Mouse (Mus musculus) ES-CJ7 (cell line): ENCODE results near the gene Pts.

Experiments used
- DNase-seq: peaks from one replicate; pipeline ENCODE4 v3.0.0; 2011; ENCODE audit warnings: low read depth, low spot score

Gene Pts

GRCm38 (mm10) chr9:50530890-50531289 is 2.4 kb upstream of the Pts start:
- DNase-seq, result peak; percentile 57

GRCm38 (mm10) chr9:50527860-50528259 is 664 bp downstream of the Pts start:
- no peak for DNase-seq

DNA sequence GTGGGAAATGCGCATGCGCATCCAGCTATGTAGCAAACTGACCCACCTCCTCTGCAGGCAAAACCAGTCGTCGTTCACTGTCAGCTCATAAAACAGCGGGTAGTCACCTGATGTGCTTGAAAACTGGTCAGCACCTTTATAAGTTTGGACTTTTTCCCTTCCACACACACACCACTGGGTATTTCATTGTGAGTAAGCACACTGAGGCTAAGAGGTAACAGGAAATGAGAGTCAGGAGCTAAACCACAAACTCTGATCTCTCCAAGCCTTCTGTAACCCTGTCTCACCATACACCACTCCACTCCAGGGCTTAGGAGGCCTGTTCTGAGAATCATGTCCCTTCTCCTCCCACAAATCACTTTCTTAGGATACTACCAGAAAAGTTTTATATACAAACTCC is 2.9 kb downstream of the Pts start:
- DNase-seq, result no peak

- DNase-seq, result no peak
Measured at GRCm38 (mm10) chr9:50524936-50525335, 3.6 kb downstream of the Pts start.

- no peak for DNase-seq
Measured at GRCm38 (mm10) chr9:50522574-50522973, 6.0 kb downstream of the Pts start.

- no peak for DNase-seq
Measured at GRCm38 (mm10) chr9:50521562-50521961, 7.0 kb downstream of the Pts start.

DNA sequence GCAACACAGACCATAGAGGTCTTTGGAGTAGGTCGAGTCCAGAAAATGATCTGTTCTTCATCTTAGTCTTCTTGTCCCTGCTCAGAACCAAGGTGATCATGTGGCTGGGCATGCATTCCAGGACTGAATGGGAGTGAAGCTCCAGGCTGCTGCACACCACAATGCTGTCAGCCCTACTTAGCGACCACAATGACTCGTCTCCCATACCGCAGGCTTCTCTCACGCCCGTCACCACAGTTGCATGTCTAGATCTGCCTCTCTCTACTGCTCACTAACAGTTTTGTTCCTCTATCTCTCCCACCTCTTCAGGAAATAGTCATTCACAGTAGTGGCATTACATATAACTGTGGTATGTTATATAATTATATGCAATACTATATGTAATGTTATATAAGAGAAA is 7.8 kb downstream of the Pts start:
- no peak for DNase-seq

- DNase-seq, result peak; percentile 83
Measured at GRCm38 (mm10) chr9:50518781-50519180, 9.7 kb downstream of the Pts start.

GRCm38 (mm10) chr9:50515462-50515861 is 13.1 kb downstream of the Pts start:
- no peak for DNase-seq

DNA sequence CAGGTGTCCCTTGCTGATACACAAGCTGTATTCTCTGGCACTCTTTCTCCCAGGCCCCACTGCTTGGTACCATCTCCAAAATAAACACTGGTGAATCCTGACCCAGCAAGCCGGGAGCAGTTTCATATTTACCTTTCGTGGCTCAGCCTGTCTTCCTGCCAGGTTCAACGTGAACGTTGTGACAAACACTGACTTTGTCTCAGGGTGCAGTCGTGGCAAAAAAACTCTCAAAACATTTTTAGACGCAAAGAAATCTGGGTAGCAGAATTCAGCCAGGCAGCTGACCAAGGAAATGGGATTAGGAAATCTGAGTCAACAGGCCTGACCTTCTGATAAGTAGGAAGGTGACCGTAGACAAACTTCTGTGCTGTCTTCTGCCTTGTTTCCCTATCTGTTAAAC is 21.0 kb downstream of the Pts start:
- DNase-seq, result no peak

DNA sequence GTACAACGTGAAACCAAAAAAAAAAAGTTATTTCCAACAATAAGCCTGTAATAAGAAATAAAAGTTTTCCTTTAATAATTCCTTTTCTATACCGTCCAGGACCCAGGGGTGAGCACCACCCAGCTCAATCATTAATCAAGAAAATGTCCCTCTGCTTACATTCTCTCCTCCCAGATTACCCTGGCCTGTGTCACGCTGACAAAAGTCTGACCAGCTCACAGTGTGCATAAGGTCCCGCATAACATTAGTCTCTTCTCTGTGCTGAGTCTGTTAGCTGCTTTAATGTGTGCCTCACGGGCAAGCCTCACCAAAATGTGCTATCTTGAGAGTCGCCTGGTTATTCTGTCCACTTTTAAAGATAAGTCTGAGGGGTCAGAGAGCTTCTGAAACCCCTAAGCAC is 23.1 kb downstream of the Pts start:
- no peak for DNase-seq

- DNase-seq, result no peak
Measured at GRCm38 (mm10) chr9:50502949-50503348, 25.6 kb downstream of the Pts start.

- DNase-seq, result no peak
Measured at GRCm38 (mm10) chr9:50500974-50501501, 27.5 kb downstream of the Pts start.

GRCm38 (mm10) chr9:50500467-50500973 is 28.0 kb downstream of the Pts start:
- DNase-seq, result no peak

- no peak for DNase-seq
Measured at GRCm38 (mm10) chr9:50499781-50500180, 28.7 kb downstream of the Pts start.

DNA sequence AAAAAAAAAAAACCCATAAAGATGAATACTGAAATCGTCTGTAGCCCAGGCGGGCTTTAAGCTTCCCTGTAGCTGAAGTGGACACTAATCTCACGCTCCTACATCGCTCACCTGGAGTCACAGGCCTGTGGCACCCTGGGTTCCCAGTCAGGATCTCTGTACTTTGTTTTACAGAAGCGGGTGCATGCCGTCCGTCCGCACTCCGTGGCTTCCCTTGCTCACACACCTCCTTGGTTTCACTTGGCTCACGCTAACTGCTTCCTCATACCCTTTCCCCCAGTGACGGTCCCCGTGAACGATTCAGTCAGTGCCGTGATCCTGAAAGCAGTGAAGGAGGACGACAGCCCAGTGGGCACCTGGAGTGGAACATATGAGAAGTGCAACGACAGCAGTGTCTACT is 29.7 kb downstream of the Pts start:
- no peak for DNase-seq

DNA sequence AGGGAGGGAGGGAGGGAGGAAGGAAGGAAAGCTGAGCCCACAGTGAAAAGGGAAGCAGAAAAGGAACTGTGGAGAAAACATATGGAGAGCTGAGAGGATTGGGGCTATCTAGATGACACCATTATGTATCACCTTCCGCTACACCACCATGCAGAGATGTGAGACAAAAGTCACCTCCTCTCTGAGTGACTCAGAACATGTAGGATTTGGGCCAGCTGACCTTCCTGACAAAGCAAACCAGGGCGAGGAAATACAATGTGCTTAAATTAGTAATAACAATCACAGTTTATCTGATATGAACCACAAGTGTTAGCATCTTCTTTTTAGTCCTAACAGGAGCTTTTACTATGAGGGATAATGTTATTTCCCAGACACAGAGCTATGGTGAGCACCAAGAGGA is 31.0 kb downstream of the Pts start:
- DNase-seq, result no peak

DNA sequence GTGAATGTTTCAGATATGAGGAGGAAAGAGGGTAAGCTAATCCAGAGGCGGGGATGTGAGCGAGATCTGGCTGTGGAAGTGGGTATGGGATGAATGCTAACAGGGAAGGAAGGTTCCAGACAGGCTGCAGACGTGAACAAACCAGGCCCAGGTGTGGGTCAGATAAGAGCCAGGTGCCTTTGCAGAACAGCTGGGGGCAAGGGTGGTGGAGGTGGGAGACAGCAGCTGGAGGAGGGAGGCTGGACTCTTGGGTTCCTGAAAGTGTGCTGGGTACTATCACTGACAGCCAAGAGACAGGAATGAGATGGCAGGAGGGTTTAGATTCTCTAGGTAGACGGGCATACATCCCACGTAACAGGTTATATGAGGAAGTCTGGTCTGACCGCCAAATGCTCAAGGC is 31.4 kb downstream of the Pts start:
- no peak for DNase-seq

- no peak for DNase-seq
Measured at GRCm38 (mm10) chr9:50496546-50496945, 32.0 kb downstream of the Pts start.

- DNase-seq, result peak; percentile 17
Measured at GRCm38 (mm10) chr9:50496151-50496505, 32.4 kb downstream of the Pts start.

DNA sequence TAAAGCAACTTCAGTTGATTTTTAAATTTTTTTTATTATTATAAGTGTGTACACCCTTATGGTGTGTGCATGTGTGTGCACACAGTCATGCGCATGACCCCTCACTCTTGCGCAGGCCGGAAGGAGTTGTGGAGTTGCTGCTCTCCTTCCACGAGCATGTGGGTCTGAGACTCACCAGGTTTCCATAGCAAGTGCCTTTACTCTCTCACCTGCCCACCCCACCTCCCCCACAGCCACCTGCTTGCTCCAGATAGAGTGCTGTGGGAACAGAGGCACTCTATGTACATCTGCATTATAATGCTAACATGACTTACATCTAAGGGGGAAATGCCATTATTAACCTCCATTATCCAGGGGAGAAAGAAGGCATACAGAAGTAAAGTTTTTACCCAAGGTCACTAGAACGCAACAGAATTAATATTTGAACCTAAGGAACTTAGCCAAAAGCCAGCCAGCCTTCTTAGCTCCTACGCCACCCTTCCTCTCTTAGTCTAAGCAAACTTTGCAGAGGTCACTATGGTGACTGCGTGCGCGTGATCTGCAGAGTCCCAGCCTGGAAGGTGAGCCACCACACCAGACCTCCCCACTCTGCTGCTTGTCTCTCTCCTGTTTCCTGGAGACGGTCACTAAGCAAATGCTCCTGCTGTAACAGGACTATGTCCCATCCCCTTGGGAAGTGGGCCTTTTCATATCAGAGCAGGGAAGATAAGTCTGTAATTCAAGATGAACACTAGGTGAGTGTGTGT is 32.9 kb downstream of the Pts start:
- peak; percentile 34 for DNase-seq

DNA sequence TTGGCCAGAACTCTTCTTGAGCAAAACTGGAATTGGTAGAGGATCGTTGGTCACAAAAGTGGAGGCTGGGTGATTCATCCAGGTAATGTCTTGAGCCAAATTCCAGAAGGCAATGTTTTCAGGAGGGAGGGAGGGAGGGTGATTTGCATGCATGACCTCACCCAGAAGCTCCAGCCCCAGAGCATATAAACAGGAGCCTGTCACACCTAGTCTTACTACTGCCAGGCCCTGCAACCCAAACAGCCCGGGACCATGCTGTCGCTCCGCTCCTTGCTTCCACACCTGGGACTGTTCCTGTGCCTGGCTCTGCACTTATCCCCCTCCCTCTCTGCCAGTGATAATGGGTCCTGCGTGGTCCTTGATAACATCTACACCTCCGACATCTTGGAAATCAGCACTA is 34.2 kb downstream of the Pts start, which contains the start of gene Plet1:
Gene Plet1, plus strand, starts transcription at position 215 of the 400 bp plus-strand sequence.
- DNase-seq, result no peak

DNA sequence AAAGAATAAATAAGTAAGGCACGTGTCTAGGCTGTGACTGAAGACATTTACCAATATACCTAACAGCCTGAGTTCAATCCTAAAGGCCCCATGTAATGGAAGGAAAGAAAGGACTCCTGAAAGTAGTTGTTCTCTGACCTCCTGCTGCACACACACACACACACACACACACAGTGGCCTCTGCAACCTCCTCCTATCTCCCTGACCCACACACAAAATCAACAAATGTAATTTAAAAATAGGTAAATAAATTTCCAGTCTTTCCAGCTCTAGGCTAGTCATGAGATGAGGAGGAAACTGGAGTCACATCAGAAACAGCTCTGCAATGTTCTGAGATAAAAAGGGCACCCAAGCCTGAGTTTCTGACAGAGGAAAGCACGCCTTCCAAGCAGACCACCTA is 34.7 kb downstream of the Pts start:
- DNase-seq, result no peak
